Mouse (Mus musculus): ENCODE measurements around the gene Rufy3.

- TF ChIP-seq CTCF (IDR thresholded peaks at IDR 0.05; ENCODE audit: low read depth), result no peak
- no peak for TF ChIP-seq EP300 (IDR thresholded peaks at IDR 0.05; ENCODE audit: low read depth)
Observed at GRCm38 (mm10) chr5:88586407-88587174, 21.8 kb downstream of the Rufy3 start.

Measured in liver, postnatal 0 days (tissue).